Mouse (Mus musculus) midbrain, postnatal 0 days (tissue): Measurements from ENCODE around the gene Yrdc. TPM values are rescaled to one million over a fixed set of nuclear protein-coding genes. Genes with fewer than 3 reads are reported as not detected.
A peak's percentile ranks its signal among the peaks of the same experiment; 100 is the strongest.

Experiments
- ATAC-seq: fragments of 200-750 bp; cut with Nextera tagmentation; 2 replicates; pipeline ENCODE4 v1.8.0; 2017; ENCODE audit warnings: moderate number of reproducible peaks, mild to moderate bottlenecking, moderate TSS enrichment, moderate library complexity; ENCODE audit not compliant: low FRiP score
- DNase-seq: peaks from one replicate; pipeline ENCODE4 v3.0.0-alpha.2; 2015; ENCODE audit warnings: low spot score
- H3K27ac ChIP-seq: fragments of 300-500 bp; sonication (generic); 2 replicates; pipeline ENCODE4 v1.5.1; 2014; ENCODE audit warnings: low read depth, mild to moderate bottlenecking, low read length, mixed read lengths
- H3K27me3 ChIP-seq: fragments of 300-500 bp; sonication (generic); 2 replicates; pipeline ENCODE4 v1.6.1; 2014; ENCODE audit warnings: low read length, control low read depth, mixed read lengths; ENCODE audit not compliant: insufficient read depth
- H3K36me3 ChIP-seq: fragments of 300-500 bp; sonication (generic); 2 replicates; pipeline ENCODE4 v1.6.1; 2014; ENCODE audit warnings: low read length, control low read depth, mixed read lengths; ENCODE audit not compliant: insufficient read depth
- H3K4me1 ChIP-seq: fragments of 300-500 bp; sonication (generic); 2 replicates; pipeline ENCODE4 v1.6.1; 2014; ENCODE audit warnings: mild to moderate bottlenecking, control low read depth, antibody characterized with exemption, low read length, mixed read lengths; ENCODE audit not compliant: insufficient read depth
- H3K4me2 ChIP-seq: fragments of 300-500 bp; sonication (generic); 2 replicates; pipeline ENCODE4 v1.6.1; 2014; ENCODE audit warnings: low read depth, mild to moderate bottlenecking, low read length, mixed read lengths; ENCODE audit not compliant: poor library complexity, severe bottlenecking
- H3K4me3 ChIP-seq: fragments of 300-500 bp; sonication (generic); 2 replicates; pipeline ENCODE4 v1.5.1; 2014; ENCODE audit warnings: low read depth, mild to moderate bottlenecking, low read length, moderate library complexity
- H3K9ac ChIP-seq: fragments of 300-500 bp; sonication (generic); replicated peaks from 2 replicates; pipeline ENCODE4 v1.6.1; 2014; ENCODE audit warnings: mild to moderate bottlenecking, low read length, moderate library complexity, mixed read lengths; ENCODE audit not compliant: poor library complexity, severe bottlenecking
- H3K9me3 ChIP-seq: fragments of 300-500 bp; sonication (generic); 2 replicates; pipeline ENCODE4 v1.6.1; 2016; ENCODE audit warnings: low read length, control low read depth
- CTCF ChIP-seq: IDR thresholded peaks from 2 replicates; pipeline ENCODE4 v1.5.1; 2016; ENCODE audit warnings: antibody characterized with exemption, mild to moderate bottlenecking
- WGBS: fragments of 180-500 bp; shearing (Covaris S2); extraction: QIAGEN DNeasy Blood & Tissue Kit; methylation state at CpG from one replicate; pipeline ENCODE4 v1.1.7; 2014; 5-methylcytosine and 5-hydroxymethylcytosine counted together
- polyA plus RNA-seq: library from polyadenylated mRNA; unstranded; fragments of >200 nt; fragmentation: Nextera tagmentation; extraction: Ambion mirVana; gene quantifications from 2 replicates; pipeline ENCODE4 v1.2.1, GENCODE M21; 2015
- total RNA-seq: library from RNA; depleted of rRNA; stranded (reverse); fragments of >200 nt; gene quantifications from 2 replicates; pipeline ENCODE4 v1.2.3, GENCODE M21; 2014; rRNA removed

Gene Yrdc
- total RNA-seq (54.5 and 78.4 TPM in 2 replicates), polyA plus RNA-seq (48.9 and 55.7 TPM in 2 replicates)

GRCm38 (mm10) chr4:124850261-124850913 is at the start of gene Yrdc:
TSS of gene Yrdc (plus strand) at chr4:124850679.
- TF ChIP-seq CTCF: peak; percentile 20; the same call in 1 of the 2 replicates
- Histone ChIP-seq H3K4me3 (peak within 1 kb of the TSS; percentile 92), H3K9me3 (no peaks in the 10 kb centered on the region), H3K27ac (peak within 1 kb of the TSS; percentile 93), H3K27me3 (no peaks in the 10 kb centered on the region), H3K4me2 (peak within 1 kb of the TSS; percentile 85), H3K4me1 (peaks cover 13% of the 10 kb centered on the region), H3K36me3 (peaks cover 21% of the 10 kb centered on the region), H3K9ac (peak within 1 kb of the TSS; percentile 87)
- under 1% methylated on average over 72 of the region's 90 CpGs for WGBS
- DNase-seq (peak; percentile 96), ATAC-seq (peak; percentile 91)

GRCm38 (mm10) chr4:124801552-124802308 is 48.7 kb upstream of the Yrdc start, which contains the start of gene Mtf1:
TSS of gene Mtf1 (plus strand) at chr4:124802104.
- TF ChIP-seq CTCF: peak; percentile 90
- Histone ChIP-seq H3K4me1 (no peaks in the 10 kb centered on the region; the same call in 1 of the 2 replicates), H3K27ac (peak within 1 kb of the TSS; percentile 76), H3K9me3 (no peaks in the 10 kb centered on the region), H3K9ac (peak within 1 kb of the TSS; percentile 73), H3K36me3 (peaks cover 29% of the 10 kb centered on the region), H3K4me3 (peak within 1 kb of the TSS; percentile 81), H3K4me2 (peak within 1 kb of the TSS; percentile 89), H3K27me3 (no peaks in the 10 kb centered on the region)
- DNase-seq (peak; percentile 96), ATAC-seq (peak; percentile 84)
- 2% methylated on average over 21 of the region's 21 CpGs for WGBS

GRCm38 (mm10) chr4:124802309-124803260 is 47.9 kb upstream of the Yrdc start:
- H3K36me3 ChIP-seq: peaks cover 34% of the 10 kb centered on the region
- H3K4me3 ChIP-seq: peak overlapping the region; percentile 81
- 2% methylated on average over 52 of the region's 53 CpGs for WGBS

GRCm38 (mm10) chr4:124803406-124803805 is 47.1 kb upstream of the Yrdc start:
- Histone ChIP-seq H3K36me3 (peaks cover 27% of the 10 kb centered on the region), H3K27ac (no peak overlapping the region), H3K9ac (no peak overlapping the region), H3K27me3 (no peaks in the 10 kb centered on the region), H3K9me3 (no peaks in the 10 kb centered on the region), H3K4me2 (peak overlapping the region; percentile 89), H3K4me1 (no peaks in the 10 kb centered on the region; the same call in 1 of the 2 replicates), H3K4me3 (peak overlapping the region; percentile 81; the same call in 1 of the 2 replicates)
- TF ChIP-seq CTCF: no peak
- ATAC-seq (no peak), DNase-seq (no peak)
- 76% methylated on average over 6 of the region's 6 CpGs for WGBS

More at GRCm38 (mm10) chr4:124802309-124803260, 47.9 kb upstream of the Yrdc start:
- H3K4me1 ChIP-seq: no peaks in the 10 kb centered on the region; the same call in 1 of the 2 replicates
- peak overlapping the region; percentile 76 for H3K27ac ChIP-seq
- DNase-seq (peak; percentile 97), ATAC-seq (peak; percentile 98)
- peak overlapping the region; percentile 73 for H3K9ac ChIP-seq
- peak overlapping the region; percentile 89 for H3K4me2 ChIP-seq
- H3K27me3 ChIP-seq: no peaks in the 10 kb centered on the region
- H3K9me3 ChIP-seq: no peaks in the 10 kb centered on the region
- TF ChIP-seq CTCF: no peak

- Histone ChIP-seq H3K4me3 (no peak overlapping the region), H3K36me3 (peaks cover 28% of the 10 kb centered on the region), H3K9ac (no peak overlapping the region), H3K27me3 (no peaks in the 10 kb centered on the region), H3K4me2 (no peak overlapping the region), H3K9me3 (no peaks in the 10 kb centered on the region), H3K4me1 (no peaks in the 10 kb centered on the region; the same call in 1 of the 2 replicates), H3K27ac (no peak overlapping the region)
- ATAC-seq (no peak), DNase-seq (no peak)
- no peak for TF ChIP-seq CTCF
- 91% methylated on average over 5 of the region's 5 CpGs for WGBS
Observed at GRCm38 (mm10) chr4:124808511-124808910, 42.0 kb upstream of the Yrdc start.
